Mouse (Mus musculus) cerebellum, adult 8-10 months (tissue): ENCODE results near the gene C530008M17Rik.

Experiments
- DNase-seq: peaks from one replicate; pipeline ENCODE4 v3.0.0; 2022

Gene C530008M17Rik

GRCm38 (mm10) chr5:76843448-76843847 is 187.1 kb downstream of the C530008M17Rik start:
- peak; percentile 36 for DNase-seq

- DNase-seq, result no peak
Observed at GRCm38 (mm10) chr5:76843851-76844419, 187.6 kb downstream of the C530008M17Rik start.

GRCm38 (mm10) chr5:76844618-76845186 is 188.4 kb downstream of the C530008M17Rik start:
- DNase-seq, result no peak

GRCm38 (mm10) chr5:76847106-76847505 is 190.8 kb downstream of the C530008M17Rik start:
- DNase-seq, result no peak

GRCm38 (mm10) chr5:76851316-76851715 is 195.0 kb downstream of the C530008M17Rik start:
- no peak for DNase-seq

- DNase-seq, result peak; percentile 43
Observed at GRCm38 (mm10) chr5:76853549-76853948, 197.2 kb downstream of the C530008M17Rik start.

GRCm38 (mm10) chr5:76855829-76856600 is 199.7 kb downstream of the C530008M17Rik start:
- DNase-seq, result no peak

- no peak for DNase-seq
Observed at GRCm38 (mm10) chr5:76857103-76858015, 201.0 kb downstream of the C530008M17Rik start.

GRCm38 (mm10) chr5:76858444-76858843 is 202.1 kb downstream of the C530008M17Rik start:
- no peak for DNase-seq

GRCm38 (mm10) chr5:76866819-76867218 is 210.5 kb downstream of the C530008M17Rik start:
- DNase-seq, result no peak

GRCm38 (mm10) chr5:76868693-76869286 is 212.5 kb downstream of the C530008M17Rik start:
- DNase-seq, result no peak

GRCm38 (mm10) chr5:76869553-76869952 is 213.2 kb downstream of the C530008M17Rik start:
- DNase-seq, result no peak

GRCm38 (mm10) chr5:76876106-76876758 is 219.9 kb downstream of the C530008M17Rik start:
- DNase-seq, result no peak

- no peak for DNase-seq
Observed at GRCm38 (mm10) chr5:76884107-76884506, 227.8 kb downstream of the C530008M17Rik start.

GRCm38 (mm10) chr5:76887011-76887410 is 230.7 kb downstream of the C530008M17Rik start:
- no peak for DNase-seq

GRCm38 (mm10) chr5:76892608-76893007 is 236.3 kb downstream of the C530008M17Rik start:
- DNase-seq, result no peak

- DNase-seq, result no peak
Observed at GRCm38 (mm10) chr5:76893084-76893483, 236.8 kb downstream of the C530008M17Rik start.

- no peak for DNase-seq
Observed at GRCm38 (mm10) chr5:76902131-76902530, 245.8 kb downstream of the C530008M17Rik start.

GRCm38 (mm10) chr5:76904713-76905404 is 248.5 kb downstream of the C530008M17Rik start:
- DNase-seq, result no peak

- DNase-seq, result peak; percentile 96
Observed at GRCm38 (mm10) chr5:76905405-76906154, 249.3 kb downstream of the C530008M17Rik start, which contains the start of gene Aasdh. Gene Aasdh (minus strand): TSS chr5:76905514.

GRCm38 (mm10) chr5:76906155-76906499 is 249.8 kb downstream of the C530008M17Rik start:
- DNase-seq, result no peak
